ENCODE assay signal across 12 mouse cellular contexts in genomic region chr6:83302264-83302663, GRCm38 (mm10). TPM values are rescaled to one million over a fixed set of nuclear protein-coding genes. Genes with fewer than 3 reads are reported as not detected.
DNase-seq lines count a peak whose midpoint lies in the region; ATAC-seq and TF ChIP-seq lines count a peak whose summit lies in the region.
"Had no signal": no experiment of that assay in that cellular context is flagged by ENCODE, and none has a peak within 500 bp of the region (broad histone marks: within the 10 kb centered on the region; RNA-seq: fewer than 3 reads in every experiment).

No protein-coding gene starts in this region.

- peaks cover 22% of the 10 kb centered on the region for H3K36me3 ChIP-seq in embryonic facial prominence, embryonic 14.5 days (ENCODE audit: control insufficient read depth, insufficient read depth, low read length)
- peaks cover 38% of the 10 kb centered on the region for H3K36me3 ChIP-seq in embryonic facial prominence, embryonic 10.5 days (replicated peaks)
- peaks cover 43% of the 10 kb centered on the region for H3K36me3 ChIP-seq in liver, embryonic 12.5 days
- H3K36me3 ChIP-seq in liver, postnatal 0 days (replicated peaks; ENCODE audit: insufficient read depth, low read length), result peaks cover 20% of the 10 kb centered on the region

- no peak overlapping the region for H3K4me2 ChIP-seq in embryonic facial prominence, embryonic 14.5 days (ENCODE audit: low read depth, low read length)
- no peak overlapping the region for H3K4me2 ChIP-seq in liver, embryonic 12.5 days
- H3K4me2 ChIP-seq in liver, postnatal 0 days (ENCODE audit: low read depth, low read length), result no peak overlapping the region
- H3K4me2 ChIP-seq: liver, embryonic 15.5 days had no signal

- H3K4me1 ChIP-seq in embryonic facial prominence, embryonic 14.5 days (ENCODE audit: control insufficient read depth, insufficient read depth, low read length), result no peaks in the 10 kb centered on the region
- no peaks in the 10 kb centered on the region for H3K4me1 ChIP-seq in embryonic facial prominence, embryonic 10.5 days
- H3K4me1 ChIP-seq in liver, embryonic 12.5 days, result no peaks in the 10 kb centered on the region
- no peaks in the 10 kb centered on the region for H3K4me1 ChIP-seq in liver, postnatal 0 days (ENCODE audit: insufficient read depth)
- H3K4me1 ChIP-seq: liver, embryonic 15.5 days had no signal

- TF ChIP-seq CTCF in liver, postnatal 0 days (IDR thresholded peaks at IDR 0.05; ENCODE audit: low read depth), result no peak

- no peaks in the 10 kb centered on the region for H3K27me3 ChIP-seq in embryonic facial prominence, embryonic 14.5 days (replicated peaks; ENCODE audit: control insufficient read depth, insufficient read depth, low read length)
- no peaks in the 10 kb centered on the region for H3K27me3 ChIP-seq in embryonic facial prominence, embryonic 10.5 days (replicated peaks; ENCODE audit: low read depth, poor library complexity, severe bottlenecking)
- peaks cover 22% of the 10 kb centered on the region for H3K27me3 ChIP-seq in liver, embryonic 12.5 days (replicated peaks)
- no peaks in the 10 kb centered on the region for H3K27me3 ChIP-seq in liver, postnatal 0 days (ENCODE audit: insufficient read depth, low read length)

- ATAC-seq in embryonic facial prominence, embryonic 14.5 days (ENCODE audit: low read depth), result no peak
- peak; percentile 18; the same call in 1 of the 2 replicates for ATAC-seq in liver, embryonic 12.5 days
- no peak for ATAC-seq in liver, postnatal 0 days
- ATAC-seq: intestine, embryonic 16.5 days had no signal

- no peaks in the 10 kb centered on the region for H3K9me3 ChIP-seq in embryonic facial prominence, embryonic 14.5 days (ENCODE audit: control insufficient read depth, low read length)
- H3K9me3 ChIP-seq in embryonic facial prominence, embryonic 10.5 days, result no peaks in the 10 kb centered on the region
- no peaks in the 10 kb centered on the region for H3K9me3 ChIP-seq in liver, embryonic 12.5 days (replicated peaks)
- no peaks in the 10 kb centered on the region for H3K9me3 ChIP-seq in liver, postnatal 0 days (ENCODE audit: low read length)
- H3K9me3 ChIP-seq: liver, embryonic 15.5 days had no signal

- TF ChIP-seq EP300 in liver, postnatal 0 days (IDR thresholded peaks at IDR 0.05; ENCODE audit: low read depth), result no peak

- no peak overlapping the region for H3K4me3 ChIP-seq in embryonic facial prominence, embryonic 14.5 days (ENCODE audit: low read depth, low read length)
- no peak overlapping the region for H3K4me3 ChIP-seq in embryonic facial prominence, embryonic 10.5 days
- H3K4me3 ChIP-seq in liver, embryonic 12.5 days, result no peak overlapping the region
- no peak overlapping the region for H3K4me3 ChIP-seq in liver, postnatal 0 days (ENCODE audit: low read depth, low read length)
- H3K4me3 ChIP-seq: liver, embryonic 15.5 days had no signal

- no peak overlapping the region for H3K9ac ChIP-seq in embryonic facial prominence, embryonic 14.5 days (ENCODE audit: low read depth, low read length)
- no peak overlapping the region for H3K9ac ChIP-seq in liver, embryonic 12.5 days
- no peak overlapping the region for H3K9ac ChIP-seq in liver, postnatal 0 days (replicated peaks)
- H3K9ac ChIP-seq: liver, embryonic 15.5 days had no signal

- H3K27ac ChIP-seq in embryonic facial prominence, embryonic 14.5 days (replicated peaks; ENCODE audit: low read depth, low read length), result no peak overlapping the region
- H3K27ac ChIP-seq in embryonic facial prominence, embryonic 10.5 days (replicated peaks), result no peak overlapping the region
- no peak overlapping the region for H3K27ac ChIP-seq in liver, embryonic 12.5 days
- no peak overlapping the region for H3K27ac ChIP-seq in liver, postnatal 0 days (ENCODE audit: low read depth)
- H3K27ac ChIP-seq: liver, embryonic 15.5 days had no signal

- WGBS in embryonic facial prominence, embryonic 14.5 days, result 70% methylated on average over 5 of the region's 5 CpGs
- 75% methylated on average over 5 of the region's 5 CpGs for WGBS in embryonic facial prominence, embryonic 10.5 days
- WGBS in liver, embryonic 12.5 days (ENCODE audit: insufficient replicate concordance), result 81% methylated on average over 5 of the region's 5 CpGs
- 79% methylated on average over 5 of the region's 5 CpGs for WGBS in liver, postnatal 0 days (ENCODE audit: insufficient replicate concordance)

- DNase-seq in embryonic facial prominence, embryonic 14.5 days (ENCODE audit: low spot score), result peak; percentile 11
- no peak for DNase-seq in embryonic facial prominence, embryonic 10.5 days (ENCODE audit: low spot score)
- no peak for DNase-seq in liver, postnatal 0 days
- peak; percentile 69 for DNase-seq in adipocyte (ENCODE audit: low spot score)
- peak; percentile 15 to 44 for DNase-seq in kidney, postnatal 36 days
- DNase-seq in cerebellum, postnatal 4 days (ENCODE audit: low spot score in 2 of 2), result no peak
- no peak for DNase-seq in layer of hippocampus, adult 18-20 months (ENCODE audit: low spot score in 2 of 2)
- DNase-seq: embryo, embryonic 11 days; right cerebral cortex, postnatal 14 days had no signal

RNA-seq across cellular contexts. Expression of gene Mthfd2, which starts 23.4 kb away (rescaled TPM):
- polyA plus RNA-seq in embryonic facial prominence, embryonic 14.5 days (2014; fragmentation: Nextera tagmentation; extraction: Ambion mirVana), result 34.6 and 40.8 TPM in 2 replicates
- polyA plus RNA-seq in embryonic facial prominence, embryonic 10.5 days (2016; fragmentation: Nextera tagmentation; extraction: Ambion mirVana), result 62.6 and 71.5 TPM in 2 replicates
- 112 and 114 TPM in 2 replicates for polyA plus RNA-seq in liver, embryonic 12.5 days (2016; fragmentation: Nextera tagmentation; extraction: Ambion mirVana)
- polyA plus RNA-seq in liver, postnatal 0 days (2015; fragmentation: Nextera tagmentation; extraction: Ambion mirVana), result 16.6 and 20.9 TPM in 2 replicates
- 1 to 10 TPM; 6.6 to 7.1 TPM for total RNA-seq in layer of hippocampus, adult 18-20 months (2021)

RNA-seq across cellular contexts. Expression of gene Mob1a, which starts 23.6 kb away (rescaled TPM):
- 80.3 and 80.7 TPM in 2 replicates for polyA plus RNA-seq in embryonic facial prominence, embryonic 14.5 days (2014; fragmentation: Nextera tagmentation; extraction: Ambion mirVana)
- 60.2 and 62.4 TPM in 2 replicates for polyA plus RNA-seq in embryonic facial prominence, embryonic 10.5 days (2016; fragmentation: Nextera tagmentation; extraction: Ambion mirVana)
- polyA plus RNA-seq in liver, embryonic 12.5 days (2016; fragmentation: Nextera tagmentation; extraction: Ambion mirVana), result 58.6 and 59.9 TPM in 2 replicates
- 17.2 and 20.9 TPM in 2 replicates for polyA plus RNA-seq in liver, postnatal 0 days (2015; fragmentation: Nextera tagmentation; extraction: Ambion mirVana)
- 10 to 100 TPM; 19.2 to 20.5 TPM for total RNA-seq in layer of hippocampus, adult 18-20 months (2021)

RNA-seq across cellular contexts. Expression of gene Bola3, which starts 46.7 kb away (rescaled TPM):
- polyA plus RNA-seq in embryonic facial prominence, embryonic 14.5 days (2014; fragmentation: Nextera tagmentation; extraction: Ambion mirVana), result 135 and 154 TPM in 2 replicates
- 149 and 153 TPM in 2 replicates for polyA plus RNA-seq in embryonic facial prominence, embryonic 10.5 days (2016; fragmentation: Nextera tagmentation; extraction: Ambion mirVana)
- 314 and 322 TPM in 2 replicates for polyA plus RNA-seq in liver, embryonic 12.5 days (2016; fragmentation: Nextera tagmentation; extraction: Ambion mirVana)
- 277 and 286 TPM in 2 replicates for polyA plus RNA-seq in liver, postnatal 0 days (2015; fragmentation: Nextera tagmentation; extraction: Ambion mirVana)
- total RNA-seq in layer of hippocampus, adult 18-20 months (2021), result 10 to 100 TPM; 47.1 to 58.9 TPM

Comparison
In these comparisons a context has a peak if more than half of its experiments do, and no peak if none do; other contexts are left out.
1. DNase-seq: peak in embryonic facial prominence, embryonic 14.5 days (single experiment), adipocyte (single experiment) and kidney, postnatal 36 days (2 of 2); none in embryonic facial prominence, embryonic 10.5 days (single experiment), liver, postnatal 0 days (single experiment), cerebellum, postnatal 4 days (0 of 2) and layer of hippocampus, adult 18-20 months (0 of 2).